In the genomic region with DNA sequence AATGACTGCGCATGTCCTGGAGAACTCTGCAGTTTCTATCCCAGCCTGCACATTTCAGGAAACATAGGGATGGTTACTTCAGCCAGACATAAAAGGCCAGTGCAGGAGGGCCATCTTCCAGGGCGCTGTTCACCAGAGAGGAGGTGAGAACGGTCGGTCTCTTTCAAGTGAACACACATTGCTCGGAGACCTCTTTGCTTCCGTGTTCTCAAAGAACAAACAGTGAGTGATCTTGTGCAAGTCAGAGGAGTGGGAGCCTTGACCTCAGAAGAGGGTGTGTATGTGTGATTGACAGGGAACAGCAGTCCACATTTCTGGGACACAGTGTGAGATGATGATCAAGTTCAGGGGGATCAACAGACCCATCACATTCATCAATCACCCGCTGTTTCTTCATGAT, we compare ENCODE assay signal across 21 mouse cellular contexts.
DNase-seq lines count a peak whose midpoint lies in the region; TF ChIP-seq lines count a peak whose summit lies in the region.
"Had no signal": no experiment of that assay in that cellular context is flagged by ENCODE, and none has a peak within 500 bp of the region (broad histone marks: within the 10 kb centered on the region; RNA-seq: fewer than 3 reads in every experiment).

No protein-coding gene starts in this region.

- no peak overlapping the region for H3K4me3 ChIP-seq in left cerebral cortex, adult 2 months
- H3K4me3 ChIP-seq: embryonic facial prominence, embryonic 13.5 days; embryonic facial prominence, embryonic 15.5 days; erythroblast, embryonic 14.5 days; forebrain, embryonic 10.5 days; forebrain, embryonic 12.5 days had no signal

- DNase-seq in heart, adult 11 months, result peak; percentile 80
- DNase-seq in heart, postnatal 36 days, result no peak
- DNase-seq in left cerebral cortex, adult 2 months (ENCODE audit: extremely low spot score in 1 of 2, low spot score in 2 of 2), result no peak
- DNase-seq in left cerebral cortex, adult 9 months (ENCODE audit: low spot score in 2 of 2), result no peak
- peak; percentile 6 for DNase-seq in lung, postnatal 36 days
- DNase-seq in lung, postnatal 10 days, result no peak
- DNase-seq: adrenal gland, adult 2 months; adrenal gland, postnatal 10 days; adrenal gland, postnatal 25 days; cerebellum, adult 11 months; cerebellum, adult 18-20 months; cerebellum, adult 8-10 months; cerebellum, adult 9-11 months; cerebellum, postnatal 14 days; cerebellum, postnatal 36 days; embryo, embryonic 11 days had no signal

- intact Hi-C loops in heart, postnatal 36 days (cut with DNase I), result no loop called here
- intact Hi-C loops in left cerebral cortex, adult 2 months (cut with DNase I), result no loop called here

- no peak for TF ChIP-seq CTCF in left cerebral cortex, adult 2 months (IDR thresholded peaks at IDR 0.05)

- peak overlapping the region; percentile 47; the same call in 1 of the 2 replicates for H3K27ac ChIP-seq in left cerebral cortex, adult 2 months
- H3K27ac ChIP-seq: embryonic facial prominence, embryonic 13.5 days; embryonic facial prominence, embryonic 15.5 days; forebrain, embryonic 10.5 days; forebrain, embryonic 12.5 days had no signal

Comparison
In these comparisons a context has a peak if more than half of its experiments do, and no peak if none do; other contexts are left out.
1. DNase-seq: peak in heart, adult 11 months (single experiment) and lung, postnatal 36 days (single experiment); none in heart, postnatal 36 days (0 of 2), left cerebral cortex, adult 2 months (0 of 2), left cerebral cortex, adult 9 months (0 of 2) and lung, postnatal 10 days (single experiment).